Mouse (Mus musculus): ENCODE results near the gene Rpl41. TPM values are rescaled to one million over a fixed set of nuclear protein-coding genes. Genes with fewer than 3 reads are reported as not detected.
A peak's percentile ranks its signal among the peaks of the same experiment; 100 is the strongest.

The Rpl41 gene
- 1,000 to 10,000 TPM; 2,483 to 2,553 TPM for total RNA-seq (2021)

DNA sequence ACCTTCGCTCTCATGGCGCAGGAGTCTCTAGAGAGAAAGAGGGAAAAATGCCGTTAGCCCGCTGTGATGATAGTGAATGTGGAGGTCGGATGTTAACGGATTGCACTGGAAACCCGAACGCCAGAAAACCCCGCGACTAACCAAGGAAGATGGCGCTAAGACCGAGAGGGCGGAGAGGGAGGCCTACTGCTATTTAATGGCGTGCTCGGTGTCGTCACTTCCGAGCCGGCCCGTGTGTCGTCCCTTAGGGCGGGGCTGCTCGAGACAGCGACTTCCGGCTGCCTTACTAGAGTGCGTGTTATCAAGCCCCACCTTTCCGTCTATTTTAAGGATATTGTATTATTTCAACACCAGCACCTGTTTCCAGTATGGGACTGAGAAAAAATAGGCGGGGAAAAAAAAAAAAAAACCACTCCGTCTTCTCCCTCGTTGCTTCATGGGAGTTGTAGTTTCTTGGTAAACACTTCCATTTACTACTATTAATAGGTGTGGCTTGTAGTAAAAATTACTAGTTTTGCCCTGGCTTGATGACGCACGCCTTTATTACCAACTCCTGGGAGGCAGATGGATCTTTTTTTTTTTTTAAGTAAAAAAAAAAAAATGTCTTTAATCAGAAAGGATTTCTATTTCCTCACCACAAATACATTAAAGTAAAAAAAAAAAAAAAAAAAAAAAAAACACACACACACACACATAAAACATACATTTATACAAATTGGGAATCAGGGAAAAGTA is at the start of gene Rpl41:
Rpl41 (minus strand) TSS at position 359 of the 735 bp plus-strand sequence.
- DNase-seq (ENCODE audit: extremely low spot score in 1 of 2, low spot score in 2 of 2): peak; percentile 93 to 96
- intact Hi-C loops (cut with DNase I): loop anchor here (5.0 kb wide), 1 partner anchor 57 kb away; the partner anchor contains the start of gene Myl6

DNA sequence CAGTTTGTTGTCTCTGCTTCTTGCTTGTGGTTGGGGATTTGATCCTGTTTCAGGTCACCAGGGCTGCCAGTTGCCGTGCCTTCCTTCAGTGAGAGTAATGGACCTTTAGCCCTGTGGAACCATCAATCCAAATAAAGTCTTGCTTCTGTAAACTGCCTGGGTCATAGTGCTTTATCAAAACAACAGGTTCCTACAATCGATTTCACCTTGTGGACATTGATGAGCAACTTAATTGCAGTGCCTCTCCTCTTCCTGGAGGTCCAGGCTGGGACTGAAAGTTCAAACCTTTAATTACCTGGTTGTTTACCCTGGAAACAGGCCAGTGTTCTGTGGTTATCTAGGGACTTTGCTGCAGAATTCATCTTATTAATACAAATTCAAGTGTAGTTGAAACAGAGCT is 49.4 kb upstream of the Rpl41 start:
- DNase-seq (ENCODE audit: extremely low spot score in 1 of 2, low spot score in 2 of 2): no peak
- intact Hi-C loops (cut with DNase I): no loop called here

DNA sequence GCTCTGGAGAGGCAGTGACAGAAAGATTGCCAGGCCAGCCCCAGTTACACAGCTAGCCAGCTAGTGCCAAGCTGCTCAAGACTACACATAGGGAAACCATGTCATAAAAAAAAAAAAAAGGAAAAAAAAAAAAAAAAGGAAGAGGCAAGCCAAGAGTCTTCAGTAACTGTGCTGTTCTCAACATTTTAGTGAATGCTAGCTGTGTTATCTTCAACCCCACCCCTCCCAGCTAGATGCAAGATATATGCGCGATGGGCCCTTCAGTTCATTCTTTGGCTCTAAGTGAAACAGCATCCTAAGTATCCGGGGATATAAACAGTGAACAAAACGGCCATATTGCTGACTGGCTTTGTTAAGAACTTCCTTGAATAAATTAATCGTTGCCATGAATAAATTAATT is 43.7 kb upstream of the Rpl41 start:
- no peak for DNase-seq (ENCODE audit: extremely low spot score in 1 of 2, low spot score in 2 of 2)
- intact Hi-C loops (cut with DNase I): no loop called here

DNA sequence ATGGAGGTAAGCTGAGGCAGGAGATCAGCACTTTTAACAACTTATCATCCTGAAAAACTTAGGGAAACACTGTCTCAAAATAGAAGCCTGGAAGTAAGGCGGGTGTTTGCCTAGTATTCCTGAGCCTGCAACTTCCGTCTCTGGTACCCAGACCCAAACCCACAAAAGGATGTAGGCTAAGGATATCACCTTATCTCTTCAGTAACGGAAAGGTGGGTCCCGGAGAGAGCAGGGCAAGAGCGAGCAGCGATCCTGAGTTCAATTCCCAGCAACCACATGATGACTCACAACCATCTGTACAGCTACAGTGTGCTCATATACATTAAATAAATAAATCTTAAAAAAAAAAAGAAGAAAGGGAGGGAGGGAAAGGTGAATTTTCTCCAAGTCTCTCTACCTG is 42.3 kb upstream of the Rpl41 start:
- intact Hi-C loops (cut with DNase I): no loop called here
- DNase-seq (ENCODE audit: extremely low spot score in 1 of 2, low spot score in 2 of 2): no peak

DNA sequence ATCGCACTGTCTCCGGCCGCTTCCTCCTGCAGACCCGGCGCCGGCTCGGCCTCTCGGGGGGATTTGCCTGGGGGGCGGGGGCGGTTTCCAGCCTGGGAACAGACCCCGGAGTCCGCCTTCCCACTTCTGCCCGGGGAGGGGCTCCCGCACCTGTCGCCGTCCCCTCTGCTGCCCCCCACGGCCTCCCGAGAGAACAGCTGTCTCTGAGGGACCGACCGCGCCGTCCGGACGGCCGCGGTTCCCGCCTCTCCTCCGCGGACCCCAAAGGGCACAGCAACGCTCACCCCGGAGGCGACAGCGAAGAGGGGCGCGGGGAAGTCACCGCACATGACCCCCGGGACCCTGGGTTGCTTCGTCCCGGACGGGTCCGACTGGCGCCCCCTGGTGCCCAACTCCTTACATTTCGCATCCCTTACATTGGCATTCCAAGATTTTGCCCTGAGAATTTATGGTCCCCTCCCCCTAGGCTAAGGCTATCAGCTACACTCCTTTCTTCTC is 41.1 kb upstream of the Rpl41 start:
- intact Hi-C loops (cut with DNase I): no loop called here

DNA sequence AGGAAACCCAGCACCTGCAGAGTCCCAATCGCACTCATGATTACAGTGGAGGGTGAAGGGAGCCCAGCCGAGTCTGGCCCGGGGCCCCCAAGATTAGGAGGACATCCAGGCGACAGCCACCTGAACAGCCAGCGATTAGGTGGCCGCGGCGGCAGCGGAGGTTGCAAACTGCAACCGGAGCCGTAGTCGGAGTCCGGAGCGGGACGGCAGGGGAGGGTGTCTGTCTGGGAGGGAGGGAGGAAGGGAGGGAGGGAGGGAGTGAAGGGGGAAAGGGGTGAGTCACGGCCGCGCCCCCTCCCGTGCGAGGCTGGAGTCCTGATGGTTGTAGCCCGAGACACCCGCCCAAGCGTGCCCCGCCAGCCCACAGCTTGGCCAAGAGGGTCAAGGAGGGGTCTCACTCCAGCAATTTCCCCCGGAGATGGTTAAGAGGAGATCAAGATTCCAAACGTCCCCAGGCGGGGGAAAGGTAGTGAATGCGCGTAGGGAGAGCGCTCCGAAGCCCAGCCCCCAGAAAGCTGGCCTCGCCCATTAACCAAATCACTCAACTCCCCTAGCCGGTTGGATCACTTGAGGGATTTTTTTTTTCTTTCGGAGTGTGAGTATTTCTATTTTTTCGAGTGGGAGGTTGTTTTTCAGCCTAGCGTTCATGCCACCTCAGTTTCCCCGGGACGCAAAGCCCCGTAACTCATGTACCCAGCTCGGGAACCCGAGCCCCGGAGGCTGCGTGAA is 40.5 kb upstream of the Rpl41 start, which contains the start of gene Erbb3:
Erbb3 (minus strand) TSS at position 189 of the 729 bp plus-strand sequence.
- peak in 1 of 2 experiments; percentile 45 for DNase-seq (ENCODE audit: extremely low spot score in 1 of 2, low spot score in 2 of 2)
- intact Hi-C loops (cut with DNase I): no loop called here

More for the DNA sequence above, 41.1 kb upstream of the Rpl41 start:
- peak in 1 of 2 experiments; percentile 70 for DNase-seq (ENCODE audit: extremely low spot score in 1 of 2, low spot score in 2 of 2)

DNA sequence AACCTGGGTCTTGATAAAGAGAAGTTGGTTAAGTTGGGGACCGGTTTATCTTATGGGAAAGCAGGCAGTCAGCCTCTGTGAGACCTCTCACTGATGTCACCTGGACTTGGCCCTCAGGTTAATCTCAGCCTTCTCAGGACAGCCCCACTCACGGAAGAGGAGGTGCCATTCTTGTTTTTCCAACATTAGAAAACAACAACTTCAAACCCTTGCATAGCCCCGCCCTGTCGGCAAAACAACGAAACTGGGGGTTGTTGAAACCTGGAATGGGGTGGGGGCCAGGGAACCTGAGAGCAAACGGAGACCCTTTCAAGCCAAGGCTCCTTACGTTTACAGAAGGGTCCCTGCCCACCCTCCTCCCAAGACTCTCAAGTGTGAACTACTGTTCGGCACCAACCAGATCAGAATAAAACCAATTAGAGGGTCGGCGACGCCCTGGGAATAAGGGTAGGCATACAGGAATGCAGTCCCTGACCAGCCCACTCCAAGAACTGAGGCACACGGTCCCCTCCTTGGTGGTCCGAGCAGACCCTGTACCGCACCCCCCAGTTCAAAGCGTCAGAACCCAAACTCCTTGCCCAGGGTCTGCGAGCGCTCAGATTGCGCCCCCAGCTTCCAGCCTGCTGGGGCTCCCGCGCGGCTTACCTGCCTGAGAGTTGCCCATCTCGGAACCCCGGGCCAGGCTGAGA is 39.8 kb upstream of the Rpl41 start:
- intact Hi-C loops (cut with DNase I): no loop called here
- no peak for DNase-seq (ENCODE audit: extremely low spot score in 1 of 2, low spot score in 2 of 2)

DNA sequence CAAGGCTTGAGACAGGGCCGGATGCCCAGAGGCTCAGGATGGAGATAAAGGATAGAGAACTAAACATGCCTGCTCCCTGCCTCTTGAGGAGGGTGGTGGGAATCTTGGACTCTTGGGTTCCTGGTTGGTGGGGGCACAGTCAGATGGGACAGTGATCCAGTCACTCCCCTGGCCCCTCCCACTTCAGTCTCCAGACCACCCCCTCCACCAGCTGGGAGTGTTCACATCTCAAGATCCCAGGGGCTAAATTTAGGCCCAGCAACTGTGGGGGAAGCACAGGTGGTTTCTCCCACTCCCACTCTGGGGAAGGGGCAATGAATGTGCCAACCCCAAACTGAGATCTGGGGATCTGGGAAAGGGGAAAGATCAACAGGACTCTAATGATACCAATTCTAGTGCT is 39.0 kb upstream of the Rpl41 start:
- DNase-seq (ENCODE audit: extremely low spot score in 1 of 2, low spot score in 2 of 2): no peak
- intact Hi-C loops (cut with DNase I): no loop called here

DNA sequence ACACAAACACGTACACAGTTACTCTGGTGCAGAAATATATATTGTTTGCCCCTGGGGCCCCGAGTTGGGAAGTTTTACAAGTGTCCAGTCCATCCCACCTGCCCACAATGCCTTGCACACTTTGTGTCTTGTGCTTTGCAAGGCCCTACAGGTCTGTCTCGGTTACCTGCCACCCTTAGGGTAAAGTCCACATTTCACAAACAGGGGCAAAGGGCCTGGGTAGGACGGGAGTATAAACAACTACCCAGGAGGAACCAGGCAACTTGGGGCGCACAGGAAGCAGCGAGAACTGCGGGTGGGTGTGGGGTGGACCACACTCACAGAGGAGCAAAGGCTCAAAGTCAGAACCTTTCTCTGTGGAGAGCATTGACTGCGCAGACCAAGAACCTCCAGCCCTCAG is 38.6 kb upstream of the Rpl41 start:
- no peak for DNase-seq (ENCODE audit: extremely low spot score in 1 of 2, low spot score in 2 of 2)
- intact Hi-C loops (cut with DNase I): no loop called here

DNA sequence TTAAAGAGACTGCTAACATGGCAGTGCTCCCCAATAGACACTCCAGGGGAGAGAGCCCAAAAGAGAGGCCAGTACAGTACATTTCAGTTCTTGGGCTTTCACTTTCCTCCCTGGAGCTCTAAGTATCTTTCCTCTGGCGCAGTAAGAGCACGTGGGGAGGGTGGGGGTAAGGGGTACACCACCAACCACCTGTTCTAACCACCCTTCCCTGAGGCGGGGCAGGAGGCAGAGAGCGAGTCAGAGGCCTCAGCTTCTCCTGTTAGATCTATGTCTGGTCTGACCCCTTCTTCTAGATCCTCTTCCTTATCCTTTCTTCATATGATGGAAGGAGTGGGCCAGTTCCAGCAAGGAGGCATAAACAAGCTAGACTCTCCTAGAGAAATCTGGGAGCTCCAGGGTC is 38.0 kb upstream of the Rpl41 start:
- no peak for DNase-seq (ENCODE audit: extremely low spot score in 1 of 2, low spot score in 2 of 2)
- intact Hi-C loops (cut with DNase I): no loop called here

DNA sequence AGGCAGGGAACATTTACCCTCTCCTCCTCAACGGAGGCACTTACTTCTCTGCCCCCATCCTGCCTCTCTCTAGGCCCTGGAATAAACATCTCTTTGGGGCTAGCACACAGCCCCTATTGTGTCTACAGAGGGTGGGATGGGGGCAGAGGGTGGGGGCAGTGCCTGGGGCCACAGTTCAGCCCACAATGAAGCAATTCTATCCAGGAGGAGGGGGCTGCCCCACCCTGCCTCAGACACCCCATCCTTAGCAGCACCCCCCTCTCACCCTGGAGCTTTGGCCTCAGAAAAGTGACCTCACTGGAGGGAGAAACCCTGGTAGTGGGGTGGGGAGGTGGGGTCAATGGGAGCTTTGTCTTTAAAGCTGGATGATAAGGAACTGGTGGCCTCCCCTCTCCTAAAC is 37.4 kb upstream of the Rpl41 start:
- intact Hi-C loops (cut with DNase I): no loop called here
- no peak for DNase-seq (ENCODE audit: extremely low spot score in 1 of 2, low spot score in 2 of 2)

DNA sequence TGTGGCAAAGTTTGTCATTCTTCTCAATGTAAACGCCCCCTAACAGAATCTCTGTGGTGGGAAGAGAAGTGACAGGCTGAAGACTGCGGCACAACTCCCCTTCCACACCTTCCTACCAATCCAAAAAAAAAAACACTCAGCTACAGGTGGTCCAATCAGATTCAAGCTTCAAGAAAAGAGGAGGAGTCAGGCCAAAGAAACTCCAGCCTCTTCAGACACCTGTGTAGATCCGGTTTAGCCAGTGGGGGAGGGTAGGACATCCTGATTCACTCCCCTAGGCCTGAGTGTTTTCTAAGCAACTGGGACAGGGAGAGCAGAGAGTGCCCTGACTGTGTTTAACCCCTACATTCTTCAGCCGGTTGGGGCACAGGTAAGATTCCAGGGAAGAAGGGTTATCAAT is 35.3 kb upstream of the Rpl41 start:
- no peak for DNase-seq (ENCODE audit: extremely low spot score in 1 of 2, low spot score in 2 of 2)
- intact Hi-C loops (cut with DNase I): no loop called here

DNA sequence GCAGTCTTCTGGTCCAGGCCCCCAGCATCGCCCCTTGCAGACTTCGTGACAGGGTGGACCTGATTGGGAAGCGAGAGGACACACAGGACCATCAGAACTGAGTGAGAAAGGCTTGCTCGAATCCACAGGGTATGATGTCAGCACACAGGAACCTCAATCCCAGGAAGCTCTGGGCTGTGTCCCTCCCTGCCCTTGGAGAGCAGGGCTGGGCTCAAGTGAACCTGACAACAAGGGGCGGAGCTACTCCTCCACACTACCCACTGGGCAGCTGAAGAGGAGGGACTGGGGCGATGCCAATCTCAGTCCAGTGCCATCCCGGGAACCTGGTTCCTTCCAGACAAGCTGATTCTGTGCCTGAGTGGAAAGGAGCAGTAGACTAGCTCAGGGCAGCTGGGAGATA is 34.5 kb upstream of the Rpl41 start:
- intact Hi-C loops (cut with DNase I): no loop called here
- DNase-seq (ENCODE audit: extremely low spot score in 1 of 2, low spot score in 2 of 2): peak in 1 of 2 experiments; percentile 39

DNA sequence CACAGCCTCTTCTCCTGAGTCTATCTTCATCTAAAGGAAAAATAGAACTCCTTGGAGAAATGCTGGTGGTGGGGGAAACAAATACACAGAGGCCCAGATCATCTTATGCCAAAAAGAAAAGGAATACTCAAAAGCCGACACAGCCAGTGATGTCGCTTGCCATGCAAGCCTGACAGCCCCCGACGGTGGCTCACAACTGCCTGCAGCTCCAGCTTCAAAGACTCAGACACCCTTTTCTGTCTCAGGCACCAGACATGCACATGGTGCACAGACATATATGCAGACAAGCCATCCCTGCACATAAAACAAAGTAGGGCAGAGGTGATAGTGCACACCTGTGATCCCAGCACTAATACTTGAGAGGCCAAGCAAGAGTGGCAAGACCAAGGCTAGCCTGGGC is 30.6 kb upstream of the Rpl41 start:
- intact Hi-C loops (cut with DNase I): no loop called here
- DNase-seq (ENCODE audit: extremely low spot score in 1 of 2, low spot score in 2 of 2): no peak

DNA sequence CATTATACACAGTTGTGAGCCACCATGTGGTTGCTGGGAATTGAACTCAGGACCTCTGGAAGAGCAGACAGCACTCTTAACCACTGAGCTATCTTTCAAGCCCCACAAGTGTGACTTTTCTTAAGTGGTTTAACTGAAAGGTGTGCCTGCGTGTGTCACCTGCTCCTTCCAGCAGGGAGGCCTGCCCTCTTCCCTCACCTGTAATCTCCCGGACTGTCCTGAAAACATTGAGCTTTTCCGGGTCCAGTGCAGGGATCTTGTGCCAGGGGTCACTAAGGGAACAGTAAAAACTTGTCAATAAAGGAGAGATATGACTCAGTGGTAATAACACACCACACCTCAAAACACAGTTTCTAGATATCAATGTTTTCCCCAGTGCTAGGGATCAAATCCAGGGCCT is 30.2 kb upstream of the Rpl41 start:
- no peak for DNase-seq (ENCODE audit: extremely low spot score in 1 of 2, low spot score in 2 of 2)
- intact Hi-C loops (cut with DNase I): no loop called here

DNA sequence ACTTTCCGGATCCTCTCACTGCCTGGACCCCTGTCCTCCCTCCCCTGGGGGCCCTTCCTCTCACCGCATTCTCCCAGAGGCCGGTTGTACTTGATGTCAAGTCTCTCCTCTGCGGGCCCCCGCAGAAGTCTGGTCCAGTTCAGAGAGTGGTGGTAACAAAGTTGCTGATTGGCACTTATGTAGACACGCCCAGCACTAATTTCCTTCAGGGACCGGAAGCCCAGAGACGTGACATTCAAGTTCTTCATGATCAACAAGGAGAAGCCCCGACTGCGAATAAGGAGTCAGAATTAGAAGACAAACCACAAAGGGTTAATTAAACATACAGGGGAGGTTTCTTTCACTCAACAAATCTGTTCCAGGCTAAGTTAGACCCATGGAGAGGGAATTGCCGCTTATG is 29.2 kb upstream of the Rpl41 start:
- no peak for DNase-seq (ENCODE audit: extremely low spot score in 1 of 2, low spot score in 2 of 2)
- intact Hi-C loops (cut with DNase I): no loop called here

DNA sequence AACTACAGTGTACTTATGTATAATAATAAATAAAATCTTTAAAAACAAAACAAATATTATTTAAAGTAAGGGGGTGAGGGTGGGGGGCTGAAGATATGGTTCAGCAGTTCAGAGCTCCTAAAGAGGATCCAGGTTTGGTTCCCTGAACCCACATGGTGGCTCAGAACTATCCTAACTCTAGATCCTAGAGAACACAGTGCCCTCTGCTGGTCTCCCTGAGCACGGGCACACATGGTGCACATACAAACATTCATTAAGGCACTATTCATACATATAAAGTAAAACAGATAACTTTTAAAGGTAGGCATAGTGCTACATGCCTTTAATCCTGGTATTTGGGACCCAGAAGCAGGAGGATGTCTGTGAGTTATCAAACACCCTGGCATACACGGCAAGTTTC is 26.0 kb upstream of the Rpl41 start:
- intact Hi-C loops (cut with DNase I): no loop called here
- DNase-seq (ENCODE audit: extremely low spot score in 1 of 2, low spot score in 2 of 2): no peak

DNA sequence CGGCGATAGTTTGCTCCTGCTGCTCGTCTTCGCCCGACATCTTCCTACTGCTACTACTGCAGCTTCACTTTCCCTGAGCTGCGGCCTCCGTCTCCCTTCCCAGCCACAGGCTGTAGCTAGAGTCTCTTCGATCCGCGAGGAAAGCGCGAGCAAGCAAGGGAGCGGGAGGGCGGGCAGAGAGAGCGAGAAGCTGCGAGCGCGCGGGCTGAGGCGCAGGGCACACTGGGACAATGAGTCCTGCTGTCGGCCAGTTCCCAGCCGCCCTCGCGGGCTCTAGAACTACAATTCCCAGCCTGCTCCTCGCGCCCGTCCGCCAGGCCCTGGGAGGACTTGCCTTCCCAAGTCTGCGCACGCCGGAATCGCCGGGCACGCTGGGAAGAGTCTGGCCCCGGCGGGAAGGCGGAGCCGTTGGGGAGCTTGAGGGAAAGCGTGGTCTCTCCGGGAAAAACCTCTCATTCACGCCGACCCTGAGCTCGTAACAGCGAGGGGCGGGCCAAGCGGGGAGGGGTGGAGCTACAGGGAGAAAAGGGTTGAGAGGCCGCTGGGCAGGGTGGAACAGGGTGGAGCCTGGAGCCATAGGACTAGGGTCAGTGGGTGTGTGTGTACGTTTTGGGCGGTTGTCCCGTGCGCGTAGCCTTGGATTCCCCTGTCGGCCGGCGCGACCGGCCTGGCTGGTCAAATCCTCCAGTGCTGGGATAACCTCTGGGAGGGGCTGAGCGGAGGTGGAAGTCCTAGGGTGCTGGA is 16.9 kb upstream of the Rpl41 start, which contains the start of gene Pa2g4:
Pa2g4 (minus strand) TSS at position 200 of the 744 bp plus-strand sequence.
- DNase-seq (ENCODE audit: extremely low spot score in 1 of 2, low spot score in 2 of 2): peak; percentile 98 to 99
- intact Hi-C loops (cut with DNase I): loop anchor here (5.0 kb wide), 2 partner anchors 46 to 106 kb away; partner anchors contain the start of gene Suox

Measured in left cerebral cortex, postnatal 10 days (tissue).